Mouse (Mus musculus): ENCODE data around the gene Ipo7. TPM values are rescaled to one million over a fixed set of nuclear protein-coding genes. Genes with fewer than 3 reads are reported as not detected.
"Not testable (repeated sequence)": the region's sequence is repeated elsewhere in the genome, so short reads cannot be mapped to it uniquely, and the experiment has no call there.

The Ipo7 gene
- polyA plus RNA-seq (2012; rRNA removed) (40.2 and 49.2 TPM in 2 replicates), polyA plus RNA-seq (2014; fragmentation: Nextera tagmentation; extraction: Ambion mirVana) (17.4 and 18.1 TPM in 2 replicates)

- ATAC-seq (ENCODE audit: low FRiP score, low read depth) (peak; percentile 97), DNase-seq (ENCODE audit: low spot score) (peak; percentile 94)
- H3K4me1 ChIP-seq (ENCODE audit: control insufficient read depth, insufficient read depth, low read length), result peaks cover 3% of the 10 kb centered on the region; the same call in 1 of the 2 replicates
- H3K9me3 ChIP-seq (ENCODE audit: control insufficient read depth, low read length), result no peaks in the 10 kb centered on the region
- peak within 1 kb of the TSS; percentile 72 for H3K4me2 ChIP-seq (replicated peaks; ENCODE audit: low read depth, low read length, severe bottlenecking)
- peak within 1 kb of the TSS; percentile 96 for H3K9ac ChIP-seq (ENCODE audit: low read depth, low read length, severe bottlenecking)
- peak within 1 kb of the TSS; percentile 98 for H3K4me3 ChIP-seq (replicated peaks; ENCODE audit: low read length)
- TF ChIP-seq POLR2A (IDR thresholded peaks at IDR 0.05; ENCODE audit: borderline replicate concordance, extremely low read depth, insufficient read depth, insufficient read length), result peak; percentile 86; the same call in 1 of the 2 replicates
- 3% methylated on average over 46 of the region's 48 CpGs for WGBS
- peak within 1 kb of the TSS; percentile 88 for H3K27ac ChIP-seq (replicated peaks; ENCODE audit: low read depth, low read length)
- H3K27me3 ChIP-seq (ENCODE audit: control insufficient read depth, insufficient read depth, low read length), result no peaks in the 10 kb centered on the region
- H3K36me3 ChIP-seq (ENCODE audit: control insufficient read depth, insufficient read depth, low read length), result no peaks in the 10 kb centered on the region
Measured at GRCm38 (mm10) chr7:110018117-110018630, at the start of gene Ipo7. Gene Ipo7, plus strand, starts transcription at chr7:110018274.

DNA sequence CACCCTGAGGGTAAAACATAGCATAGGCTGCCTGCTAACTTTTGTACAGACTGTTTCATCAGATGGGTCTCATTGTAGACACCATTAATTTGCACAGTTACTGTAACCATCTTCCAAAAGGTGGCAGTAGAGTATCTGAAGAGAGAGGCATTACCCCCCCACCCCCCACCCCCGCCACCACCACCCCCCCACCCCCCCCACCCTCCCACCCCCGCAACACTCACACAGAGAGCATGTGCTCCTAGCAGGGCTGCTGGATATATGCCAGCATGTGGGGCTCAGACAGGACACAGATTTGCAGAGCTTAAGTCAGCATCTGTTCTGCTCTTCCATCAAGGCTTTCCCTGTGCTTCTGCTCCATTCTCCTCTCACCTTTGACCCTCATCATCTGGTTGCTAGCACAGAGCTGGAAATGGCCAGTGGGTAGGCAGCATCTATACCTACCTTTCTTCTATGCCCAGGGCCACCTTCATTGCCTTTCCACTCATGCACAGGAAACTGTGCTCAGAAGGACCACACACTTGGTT lies 49.1 kb upstream of the Ipo7 start:
- no peak overlapping the region for H3K9ac ChIP-seq (ENCODE audit: low read depth, low read length, severe bottlenecking)
- no peak overlapping the region for H3K4me3 ChIP-seq (replicated peaks; ENCODE audit: low read length)
- WGBS, result 0% methylated on average over 1 of the region's 2 CpGs
- peaks cover 7% of the 10 kb centered on the region for H3K36me3 ChIP-seq (ENCODE audit: control insufficient read depth, insufficient read depth, low read length)
- peak; percentile 85 for ATAC-seq (ENCODE audit: low FRiP score, low read depth)
- H3K27ac ChIP-seq (replicated peaks; ENCODE audit: low read depth, low read length), result peak overlapping the region; percentile 43
- H3K4me2 ChIP-seq (replicated peaks; ENCODE audit: low read depth, low read length, severe bottlenecking), result no peak overlapping the region
- H3K27me3 ChIP-seq (ENCODE audit: control insufficient read depth, insufficient read depth, low read length), result no peaks in the 10 kb centered on the region
- TF ChIP-seq POLR2A (IDR thresholded peaks at IDR 0.05; ENCODE audit: borderline replicate concordance, extremely low read depth, insufficient read depth, insufficient read length), result no peak
- H3K4me1 ChIP-seq (ENCODE audit: control insufficient read depth, insufficient read depth, low read length), result peaks cover 12% of the 10 kb centered on the region
- no peaks in the 10 kb centered on the region for H3K9me3 ChIP-seq (ENCODE audit: control insufficient read depth, low read length)
- DNase-seq (ENCODE audit: low spot score), result peak; percentile 79

- Histone ChIP-seq H3K36me3 (ENCODE audit: control insufficient read depth, insufficient read depth, low read length) (peaks cover 7% of the 10 kb centered on the region), H3K4me3 (replicated peaks; ENCODE audit: low read length) (no peak overlapping the region), H3K27me3 (ENCODE audit: control insufficient read depth, insufficient read depth, low read length) (no peaks in the 10 kb centered on the region), H3K9me3 (ENCODE audit: control insufficient read depth, low read length) (no peaks in the 10 kb centered on the region), H3K4me2 (replicated peaks; ENCODE audit: low read depth, low read length, severe bottlenecking) (no peak overlapping the region), H3K27ac (replicated peaks; ENCODE audit: low read depth, low read length) (peak overlapping the region; percentile 1), H3K9ac (ENCODE audit: low read depth, low read length, severe bottlenecking) (no peak overlapping the region), H3K4me1 (ENCODE audit: control insufficient read depth, insufficient read depth, low read length) (peaks cover 12% of the 10 kb centered on the region)
- ATAC-seq (ENCODE audit: low FRiP score, low read depth) (peak; percentile 36), DNase-seq (ENCODE audit: low spot score) (peak; percentile 32)
- no peak for TF ChIP-seq POLR2A (IDR thresholded peaks at IDR 0.05; ENCODE audit: borderline replicate concordance, extremely low read depth, insufficient read depth, insufficient read length)
Measured at GRCm38 (mm10) chr7:109969542-109969941, 48.5 kb upstream of the Ipo7 start.

- no peaks in the 10 kb centered on the region for H3K4me1 ChIP-seq (ENCODE audit: control insufficient read depth, insufficient read depth, low read length)
- WGBS, result 94% methylated on average over 6 of the region's 6 CpGs
- ATAC-seq (ENCODE audit: low FRiP score, low read depth) (no peak), DNase-seq (ENCODE audit: low spot score) (no peak)
- no peak overlapping the region for H3K9ac ChIP-seq (ENCODE audit: low read depth, low read length, severe bottlenecking)
- peaks cover 57% of the 10 kb centered on the region for H3K36me3 ChIP-seq (ENCODE audit: control insufficient read depth, insufficient read depth, low read length)
- no peak overlapping the region for H3K27ac ChIP-seq (replicated peaks; ENCODE audit: low read depth, low read length)
- no peaks in the 10 kb centered on the region for H3K27me3 ChIP-seq (ENCODE audit: control insufficient read depth, insufficient read depth, low read length)
- no peak for TF ChIP-seq POLR2A (IDR thresholded peaks at IDR 0.05; ENCODE audit: borderline replicate concordance, extremely low read depth, insufficient read depth, insufficient read length)
- H3K9me3 ChIP-seq (ENCODE audit: control insufficient read depth, low read length), result no peaks in the 10 kb centered on the region
- H3K4me2 ChIP-seq (replicated peaks; ENCODE audit: low read depth, low read length, severe bottlenecking), result no peak overlapping the region
- H3K4me3 ChIP-seq (replicated peaks; ENCODE audit: low read length), result no peak overlapping the region
Measured at GRCm38 (mm10) chr7:109975966-109976715, 41.9 kb upstream of the Ipo7 start.

- H3K9me3 ChIP-seq (ENCODE audit: control insufficient read depth, low read length); H3K4me1 ChIP-seq (ENCODE audit: control insufficient read depth, insufficient read depth, low read length); H3K4me3 ChIP-seq (replicated peaks; ENCODE audit: low read length); H3K27ac ChIP-seq (replicated peaks; ENCODE audit: low read depth, low read length); ATAC-seq (ENCODE audit: low FRiP score, low read depth); H3K9ac ChIP-seq (ENCODE audit: low read depth, low read length, severe bottlenecking); H3K4me2 ChIP-seq (replicated peaks; ENCODE audit: low read depth, low read length, severe bottlenecking); H3K27me3 ChIP-seq (ENCODE audit: control insufficient read depth, insufficient read depth, low read length); DNase-seq (ENCODE audit: low spot score): not testable (repeated sequence)
- peaks cover 62% of the 10 kb centered on the region for H3K36me3 ChIP-seq (ENCODE audit: control insufficient read depth, insufficient read depth, low read length)
- 79% methylated on average over 5 of the region's 5 CpGs for WGBS
Measured at GRCm38 (mm10) chr7:109977131-109977530, 40.9 kb upstream of the Ipo7 start.

DNA sequence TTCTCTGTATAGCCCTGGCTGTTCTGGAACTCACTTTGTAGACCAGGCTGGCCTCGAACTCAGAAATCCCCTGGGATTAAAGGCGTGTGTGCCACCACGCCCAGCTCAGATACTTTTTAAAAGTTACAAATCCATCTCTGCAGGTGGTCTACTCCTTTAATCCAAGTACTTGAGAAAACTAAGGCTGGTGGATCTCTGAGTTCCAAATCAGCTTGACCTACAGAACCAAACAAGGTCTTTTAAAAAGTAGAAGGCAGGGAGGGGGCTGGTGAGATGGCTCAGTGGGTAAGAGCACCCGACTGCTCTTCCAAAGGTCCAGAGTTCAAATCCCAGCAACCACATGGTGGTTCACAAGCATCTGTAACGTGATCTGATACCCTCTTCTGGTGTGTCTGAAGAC lies 33.5 kb upstream of the Ipo7 start:
- not testable (repeated sequence) for DNase-seq (ENCODE audit: low spot score); H3K9me3 ChIP-seq (ENCODE audit: control insufficient read depth, low read length); ATAC-seq (ENCODE audit: low FRiP score, low read depth); H3K27me3 ChIP-seq (ENCODE audit: control insufficient read depth, insufficient read depth, low read length); H3K27ac ChIP-seq (replicated peaks; ENCODE audit: low read depth, low read length); H3K9ac ChIP-seq (ENCODE audit: low read depth, low read length, severe bottlenecking); H3K4me1 ChIP-seq (ENCODE audit: control insufficient read depth, insufficient read depth, low read length); H3K4me3 ChIP-seq (replicated peaks; ENCODE audit: low read length)
- peak overlapping the region; percentile 73; the same call in 1 of the 2 replicates for H3K4me2 ChIP-seq (replicated peaks; ENCODE audit: low read depth, low read length, severe bottlenecking)
- 71% methylated on average over 5 of the region's 5 CpGs for WGBS
- peaks cover 29% of the 10 kb centered on the region for H3K36me3 ChIP-seq (ENCODE audit: control insufficient read depth, insufficient read depth, low read length)
